Mouse (Mus musculus): ENCODE measurements around the gene Nek7.

Nek7 gene

DNA sequence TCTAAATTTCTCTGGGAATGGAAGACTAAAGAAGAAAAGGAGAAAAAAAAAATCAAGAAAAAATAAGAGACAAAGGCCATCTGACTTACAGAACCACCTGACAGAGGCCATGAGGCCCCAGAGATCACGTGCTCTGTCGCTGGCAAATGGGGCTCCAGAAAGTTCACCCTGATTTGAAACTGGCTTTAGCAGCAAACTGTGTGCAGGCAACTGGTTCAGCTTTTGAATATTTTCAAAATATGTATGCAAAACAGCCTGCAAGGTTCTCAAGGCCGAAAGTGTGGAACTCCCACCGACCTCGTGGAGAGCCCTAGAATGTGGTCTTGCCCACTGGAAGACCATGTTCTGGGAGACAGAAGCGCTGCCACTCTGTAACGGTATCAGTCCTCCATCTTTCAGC lies 11.6 kb downstream of the Nek7 start:
- DNase-seq (ENCODE audit: low spot score in 2 of 2) = no peak

DNA sequence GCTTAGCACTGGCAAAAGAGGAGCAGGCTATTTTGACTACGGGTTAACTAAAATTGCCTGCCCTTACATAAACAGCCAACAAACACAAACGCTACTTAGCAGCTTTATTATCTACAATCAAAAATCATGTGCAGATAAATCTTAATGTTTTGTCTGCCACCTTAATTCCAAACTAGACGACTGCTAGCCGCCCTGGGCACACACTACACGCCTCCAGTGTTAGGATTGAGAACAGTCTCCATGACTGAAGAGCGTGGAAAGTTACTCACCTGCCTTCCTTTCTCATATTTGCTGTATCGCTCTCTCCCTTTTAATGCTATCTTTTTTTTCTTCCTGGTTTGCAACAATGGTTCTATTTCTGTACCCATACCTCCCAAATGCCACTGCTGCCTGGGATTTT lies 12.1 kb downstream of the Nek7 start:
- DNase-seq (ENCODE audit: low spot score in 2 of 2) = no peak

DNA sequence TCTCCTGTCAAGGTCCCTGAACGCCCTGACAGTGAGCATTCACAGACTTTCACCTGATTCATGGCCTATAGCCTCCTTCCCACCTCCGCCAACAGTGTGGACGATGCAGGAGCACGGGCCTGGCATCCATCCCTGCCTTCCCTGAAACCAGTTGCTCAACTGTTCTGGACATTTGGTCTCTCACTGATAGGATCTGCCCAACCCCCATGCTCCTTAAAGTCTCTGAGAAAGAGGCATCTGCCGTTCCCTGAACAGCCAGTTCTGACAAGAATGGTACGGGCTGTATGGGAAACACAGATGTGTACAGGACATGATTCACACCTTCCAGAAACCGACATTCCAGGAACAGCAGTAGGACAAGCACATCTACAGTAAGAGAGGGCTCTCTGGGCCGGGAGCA lies 13.2 kb downstream of the Nek7 start:
- no peak for DNase-seq (ENCODE audit: low spot score in 2 of 2)

DNA sequence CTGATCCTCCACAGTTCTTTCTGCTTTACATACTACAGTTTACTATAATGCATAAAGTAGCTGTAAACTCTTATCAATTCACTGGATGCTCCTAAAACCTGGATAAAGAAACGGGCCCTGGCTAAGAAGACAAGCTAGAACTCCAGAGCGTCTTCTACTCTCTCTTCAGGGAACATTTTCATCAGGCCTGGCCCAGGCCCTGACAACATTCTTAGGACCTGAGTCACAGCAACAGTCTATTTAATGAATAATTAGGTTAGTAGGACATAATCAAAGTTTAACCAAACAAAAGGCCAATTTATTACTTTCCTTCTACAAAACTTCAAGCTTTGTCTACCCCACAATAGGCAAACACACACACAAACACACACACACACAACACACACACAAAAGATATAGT lies 15.2 kb downstream of the Nek7 start:
- DNase-seq (ENCODE audit: low spot score in 2 of 2) = no peak

DNA sequence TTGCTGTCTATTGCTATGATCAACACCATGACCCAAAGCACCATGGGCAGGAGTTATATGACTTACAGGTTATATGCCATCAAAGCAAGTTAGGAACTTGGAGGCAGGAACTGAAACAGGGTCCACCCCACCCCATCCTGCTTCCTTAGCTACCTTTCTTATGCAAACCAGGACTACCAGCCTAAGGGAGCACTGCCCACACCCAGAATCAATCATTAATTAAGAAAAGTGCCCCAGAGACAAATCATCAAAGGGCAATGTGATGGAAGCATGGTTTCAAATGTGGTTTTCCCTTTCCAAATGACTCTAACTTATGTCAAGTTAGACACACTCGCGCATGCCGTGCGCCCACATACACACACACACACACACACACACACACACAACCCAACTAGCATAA lies 16.0 kb downstream of the Nek7 start:
- no peak for DNase-seq (ENCODE audit: low spot score in 2 of 2)

DNA sequence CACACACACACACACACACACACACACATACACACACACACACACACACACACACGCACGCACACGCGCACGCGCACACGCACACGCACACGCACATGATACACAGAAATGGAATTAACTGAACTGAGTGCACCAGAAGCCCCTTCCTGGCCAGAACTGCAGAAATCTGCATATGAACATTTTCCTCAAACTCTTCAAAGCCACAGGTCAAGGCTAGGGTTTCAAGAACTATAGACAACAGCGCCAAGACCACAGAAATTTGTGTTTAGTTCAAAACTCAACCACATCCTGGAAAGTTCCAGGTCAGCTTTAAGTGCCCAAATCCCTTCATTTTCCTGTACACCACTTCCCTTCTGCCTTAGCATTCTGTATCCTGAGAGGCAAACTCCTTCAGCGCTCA lies 21.9 kb downstream of the Nek7 start:
- no peak for DNase-seq (ENCODE audit: low spot score in 2 of 2)

DNA sequence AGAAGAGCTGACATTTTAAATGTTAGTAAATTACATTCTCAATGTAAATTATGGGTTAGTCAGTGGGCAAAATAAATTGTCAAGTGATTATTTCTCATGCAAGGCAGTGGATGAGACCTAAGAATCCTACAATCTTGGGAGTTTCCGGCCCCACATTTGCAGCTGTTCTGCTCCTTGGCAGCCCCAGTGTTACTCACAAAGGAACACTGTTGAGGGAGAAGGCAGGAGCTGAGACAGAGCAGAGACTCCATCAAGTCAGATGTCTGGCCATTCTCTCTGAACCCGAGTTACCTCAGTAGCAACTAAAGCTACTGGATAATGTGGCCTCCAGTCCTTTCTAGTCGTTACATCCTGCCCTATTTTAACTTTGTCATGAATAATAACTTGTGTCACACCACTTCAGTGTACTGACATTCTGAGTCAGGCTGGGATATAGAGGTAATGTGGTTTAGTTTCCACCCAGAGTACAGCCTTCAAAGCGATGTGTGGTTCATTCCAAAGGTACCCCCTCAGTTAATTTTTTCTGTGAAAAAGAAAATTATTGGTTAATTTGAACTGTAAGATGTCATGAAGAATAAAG lies 23.7 kb downstream of the Nek7 start:
- no peak for DNase-seq (ENCODE audit: low spot score in 2 of 2)

DNA sequence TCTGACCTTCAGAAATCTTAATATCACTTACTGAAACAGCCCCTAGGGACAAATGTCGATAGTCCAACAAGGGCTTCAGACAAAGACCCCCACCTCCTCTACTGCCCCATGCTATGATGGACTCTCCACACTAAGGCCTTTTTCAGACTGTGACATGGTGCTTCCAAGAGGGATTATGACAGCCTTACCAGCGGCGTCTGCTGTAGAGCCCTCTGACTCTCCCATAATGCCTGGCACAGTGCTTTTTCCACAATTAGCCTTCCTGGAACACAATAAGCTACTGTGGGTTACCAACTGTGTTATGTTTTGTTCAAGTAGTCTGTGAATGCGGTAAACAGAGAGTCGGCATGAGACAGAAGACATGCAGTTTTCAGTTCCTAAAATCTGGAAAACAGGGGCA lies 25.0 kb downstream of the Nek7 start:
- no peak for DNase-seq (ENCODE audit: low spot score in 2 of 2)

DNA sequence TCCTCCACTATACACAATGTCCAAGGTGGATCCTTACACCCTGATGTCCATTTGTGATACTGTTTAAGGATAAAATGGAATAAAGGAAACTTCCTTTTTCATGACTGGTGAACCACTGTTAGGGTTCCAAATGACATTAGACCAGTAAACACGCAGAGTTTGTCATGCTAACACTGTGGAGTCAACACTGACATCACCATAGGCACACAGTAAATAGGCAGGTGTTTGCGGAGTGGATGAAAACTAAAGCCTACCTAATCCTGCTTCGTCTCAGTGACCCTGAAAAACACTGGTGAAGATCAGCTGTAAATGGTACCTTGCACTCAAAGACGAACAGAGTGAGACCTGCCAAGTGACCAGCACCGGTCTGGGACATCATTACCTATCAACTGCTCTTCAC lies 26.0 kb downstream of the Nek7 start:
- DNase-seq (ENCODE audit: low spot score in 2 of 2) = no peak

DNA sequence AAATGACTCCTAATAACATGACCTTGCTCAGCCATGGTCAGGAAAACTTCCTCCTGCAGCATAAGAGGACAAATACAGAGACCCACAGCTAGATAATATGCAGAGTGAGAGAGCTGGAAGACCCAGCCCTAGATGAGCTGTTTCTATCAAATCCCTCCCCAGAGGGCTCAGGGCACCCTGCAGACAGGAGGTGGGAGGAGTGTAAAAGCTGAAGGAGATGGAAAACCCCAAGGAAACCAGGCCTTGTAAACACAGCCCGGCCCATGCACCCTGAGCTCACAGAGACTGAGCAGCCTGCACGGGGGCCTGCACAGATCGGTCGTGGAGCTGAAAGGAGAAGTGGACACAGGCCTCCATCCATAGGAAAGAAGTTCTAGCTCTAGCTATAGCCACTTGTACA lies 27.5 kb downstream of the Nek7 start:
- no peak for DNase-seq (ENCODE audit: low spot score in 2 of 2)

DNA sequence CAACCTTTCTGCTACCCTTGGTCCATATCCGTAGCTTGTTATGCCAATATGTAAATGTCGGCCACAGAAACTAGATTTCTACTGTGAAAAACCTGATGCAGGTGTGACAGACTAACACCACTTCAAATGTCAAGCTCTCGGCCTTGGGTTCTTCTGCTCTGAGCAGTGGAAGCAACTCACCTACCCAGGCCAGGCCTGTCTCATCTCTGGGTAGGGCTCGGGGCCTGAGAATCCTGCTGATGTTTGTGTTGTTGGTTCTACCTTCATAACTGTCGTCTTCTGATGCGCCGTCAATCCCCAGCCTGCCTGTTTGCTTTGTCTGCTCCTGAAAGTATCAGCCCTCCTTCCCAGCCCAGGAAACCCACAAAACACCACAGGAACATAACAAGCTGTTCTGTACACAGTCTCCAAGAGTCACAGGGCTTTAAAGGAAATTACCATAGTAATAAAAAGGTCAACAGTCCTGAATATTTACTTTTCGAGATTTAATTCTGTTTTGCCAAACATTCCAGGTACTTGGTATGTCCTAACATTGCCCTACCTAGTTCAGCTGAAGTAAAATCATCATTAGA lies 29.4 kb downstream of the Nek7 start:
- no peak for DNase-seq (ENCODE audit: low spot score in 2 of 2)

DNA sequence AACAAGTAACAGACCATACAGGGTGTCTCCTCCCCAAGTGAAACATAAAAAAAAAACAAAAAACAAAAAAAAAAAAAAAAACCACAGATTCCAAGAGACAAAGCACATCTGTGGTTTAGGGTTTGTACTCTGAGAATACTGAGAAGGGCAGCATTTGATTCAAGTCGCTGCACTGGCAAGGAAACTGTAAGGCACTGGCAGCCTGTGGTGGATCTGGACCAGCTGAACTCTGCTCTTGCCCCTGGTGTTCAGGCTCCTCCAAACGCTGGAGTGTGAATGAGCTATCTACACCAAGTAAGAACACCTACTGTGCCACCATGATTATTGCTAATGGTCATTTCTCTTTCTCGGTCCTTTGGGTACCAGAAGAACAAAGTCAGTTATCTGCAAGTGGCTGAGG lies 30.8 kb downstream of the Nek7 start:
- no peak for DNase-seq (ENCODE audit: low spot score in 2 of 2)

DNA sequence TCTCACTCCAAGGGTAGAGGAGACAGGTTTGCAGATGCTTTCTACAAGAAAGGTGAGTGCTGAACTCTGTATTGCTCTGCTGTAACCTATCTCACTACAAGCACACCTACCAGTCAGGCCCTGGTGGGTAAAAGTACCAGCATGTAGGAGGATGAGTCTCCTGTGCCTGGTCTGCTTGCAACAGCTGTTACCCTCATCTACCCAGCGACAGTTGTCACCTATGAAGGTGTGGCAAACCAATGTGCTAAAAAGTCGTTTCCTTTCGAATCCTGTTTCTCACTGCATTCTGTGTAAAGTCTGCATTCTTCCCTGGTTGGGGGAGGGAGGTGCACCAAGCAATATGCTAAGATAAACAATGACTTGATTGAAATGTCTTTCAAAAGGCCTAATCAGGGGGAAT lies 32.1 kb downstream of the Nek7 start:
- no peak for DNase-seq (ENCODE audit: low spot score in 2 of 2)

DNA sequence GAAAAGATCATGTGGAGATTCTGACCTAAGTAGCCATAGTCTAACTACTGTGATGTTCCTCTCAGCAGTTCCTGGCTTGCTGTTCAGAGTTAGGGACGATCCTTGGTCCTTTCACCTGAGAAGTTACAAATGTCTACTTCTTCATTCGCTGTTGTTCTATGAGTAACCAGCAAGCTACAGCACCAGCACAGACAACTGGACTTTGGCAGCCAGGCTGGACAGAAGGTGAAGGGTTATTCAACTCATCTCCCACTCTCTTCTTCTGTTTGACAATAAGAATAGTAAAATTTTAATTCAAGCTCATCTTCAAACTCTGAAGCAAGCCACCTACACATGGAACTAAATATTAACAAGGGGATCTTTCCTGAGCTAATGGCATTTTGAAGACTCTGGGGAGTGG lies 33.0 kb downstream of the Nek7 start:
- no peak for DNase-seq (ENCODE audit: low spot score in 2 of 2)

DNA sequence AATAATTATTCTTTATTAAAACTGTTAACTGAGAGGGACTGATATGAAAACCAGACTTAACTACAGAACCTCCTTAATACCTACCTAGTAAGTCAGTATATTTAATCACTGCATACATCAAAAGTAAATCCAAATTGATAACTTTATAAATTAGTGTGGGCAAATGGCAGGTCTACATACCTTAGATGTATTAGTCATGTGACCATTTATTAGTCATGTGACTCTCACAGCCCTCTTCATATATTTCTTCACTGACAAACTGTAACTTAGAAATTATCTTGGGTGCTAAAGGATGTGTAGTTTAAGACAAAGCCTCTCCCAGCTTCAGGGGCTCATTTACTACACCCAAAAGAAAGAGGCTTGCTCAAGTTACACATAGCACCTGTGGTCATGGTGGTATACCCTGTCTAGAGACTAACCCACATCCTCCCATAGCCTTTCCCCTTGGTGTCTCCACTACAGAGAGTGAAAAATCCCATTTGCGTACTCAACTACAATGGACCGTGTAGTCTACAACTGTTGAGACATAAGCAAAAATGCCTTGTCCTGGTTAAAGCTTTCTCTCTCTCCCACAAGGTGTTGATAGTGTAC lies 35.4 kb downstream of the Nek7 start:
- no peak for DNase-seq (ENCODE audit: low spot score in 2 of 2)

DNA sequence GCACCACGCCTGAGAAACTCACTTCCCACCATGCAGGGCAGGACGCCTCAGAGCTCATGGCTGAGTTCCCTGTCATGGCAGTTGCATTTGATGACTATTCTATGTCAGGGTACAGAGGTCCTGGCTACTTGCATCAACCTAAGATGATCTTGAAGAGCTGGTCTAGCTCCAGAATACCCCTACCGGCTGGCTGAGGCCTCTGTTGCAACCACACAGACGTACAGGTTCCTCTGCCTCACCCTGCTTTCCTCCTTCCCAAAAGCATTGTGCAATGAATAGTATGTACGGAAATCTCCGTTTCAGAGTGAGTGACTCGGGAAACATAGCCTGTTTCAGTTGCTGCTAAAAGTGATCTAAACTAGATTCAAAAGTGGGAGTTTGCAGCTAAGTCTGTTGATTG lies 37.7 kb downstream of the Nek7 start:
- no peak for DNase-seq (ENCODE audit: low spot score in 2 of 2)

DNA sequence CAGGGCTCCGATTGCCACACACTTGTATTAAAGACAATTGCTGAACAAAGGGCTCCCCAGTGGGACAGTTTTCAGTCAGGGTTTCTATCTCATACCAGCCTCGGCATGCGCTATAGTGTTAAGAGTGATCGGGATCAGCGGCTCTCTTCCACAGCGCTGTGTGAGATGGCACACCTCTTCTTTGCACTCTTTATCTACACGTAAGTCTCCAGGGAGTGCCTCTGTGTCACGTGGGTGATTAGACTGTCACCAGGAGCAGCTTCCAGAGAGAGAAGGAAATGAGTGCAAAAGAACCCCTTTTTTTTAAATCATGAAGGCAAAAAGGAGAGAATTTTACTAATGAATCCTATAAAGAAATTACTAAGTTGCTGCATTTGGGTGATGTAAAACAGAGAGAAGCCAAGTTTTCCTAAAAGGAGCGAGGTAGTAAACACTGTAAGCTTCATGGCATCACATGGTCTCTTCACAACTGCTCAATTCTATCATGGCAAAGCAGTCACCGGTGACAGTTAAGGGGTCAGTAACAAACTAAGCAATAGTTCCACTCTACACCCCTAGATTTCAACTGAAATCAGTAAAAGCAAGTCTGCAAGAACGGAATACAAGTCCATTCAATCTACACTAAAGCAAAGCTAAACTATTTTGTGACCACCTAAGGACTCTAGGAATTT lies 40.0 kb downstream of the Nek7 start:
- no peak for DNase-seq (ENCODE audit: low spot score in 2 of 2)

DNA sequence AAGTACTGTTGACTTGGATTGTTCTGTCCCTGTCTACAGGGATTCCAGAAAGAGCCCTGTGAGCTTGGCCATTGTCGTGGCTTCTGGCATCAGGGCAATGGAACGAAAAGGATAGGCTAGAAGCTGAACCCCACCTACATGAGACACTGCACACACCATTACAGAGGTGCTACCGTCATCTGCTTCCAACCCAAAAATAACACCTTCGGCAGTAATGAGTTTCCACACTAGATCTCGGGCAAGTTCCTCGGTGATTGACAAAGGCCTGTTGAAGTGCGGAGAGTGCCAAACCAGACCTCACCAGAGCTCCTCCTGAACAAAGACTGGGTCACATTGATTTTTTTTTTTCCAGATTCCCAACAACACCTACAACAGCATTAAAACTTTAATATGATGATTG lies 40.7 kb downstream of the Nek7 start:
- DNase-seq (ENCODE audit: low spot score in 2 of 2) = no peak

DNA sequence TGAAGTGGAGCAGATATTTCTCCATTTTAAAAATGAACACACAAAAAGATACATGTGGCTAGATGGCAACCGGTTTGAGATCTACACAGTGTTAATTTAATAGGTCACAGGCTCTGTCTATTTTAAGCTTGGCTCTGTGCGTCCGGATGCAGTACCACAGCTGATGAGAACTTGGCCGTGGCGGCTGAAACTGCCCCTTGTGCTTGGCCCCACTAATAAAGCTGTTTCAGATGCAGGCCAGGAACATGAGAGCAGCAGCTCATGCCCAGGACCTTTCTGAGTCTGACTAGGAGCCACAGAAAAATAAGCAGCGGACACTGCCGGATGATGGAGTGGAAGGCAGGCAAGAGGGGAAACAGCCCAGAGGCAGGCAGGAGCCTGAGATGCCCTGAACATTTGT lies 43.1 kb downstream of the Nek7 start:
- DNase-seq (ENCODE audit: low spot score in 2 of 2) = peak in 1 of 2 experiments; percentile 21

DNA sequence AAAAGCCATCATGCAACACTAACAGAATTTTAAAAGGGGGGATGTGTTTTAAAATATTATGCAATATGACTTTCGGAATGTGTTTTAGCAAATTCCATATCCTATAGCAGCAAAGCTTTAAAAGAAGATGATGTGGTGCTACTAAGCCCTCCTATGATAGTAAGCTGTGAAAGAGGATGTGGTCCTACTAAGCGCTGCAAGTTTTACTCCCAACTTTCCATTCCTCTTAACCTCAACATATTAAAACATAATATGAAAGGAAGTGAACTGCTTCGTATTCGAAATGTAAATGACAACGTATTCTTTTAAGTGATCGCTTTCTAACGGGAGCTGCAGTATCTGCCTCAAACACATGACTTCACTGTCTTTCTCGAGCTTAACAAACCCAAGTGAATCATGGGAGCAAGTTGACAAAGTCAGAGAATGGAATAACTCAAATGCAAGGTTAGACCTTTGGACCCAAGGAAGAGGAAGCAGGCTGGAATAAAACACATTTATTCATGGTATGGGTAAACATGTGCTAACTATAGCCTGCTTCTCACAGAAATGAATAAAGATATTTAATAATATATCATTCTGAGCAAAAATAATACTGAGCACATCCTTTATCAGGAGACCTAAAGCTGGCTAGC lies 43.8 kb downstream of the Nek7 start:
- DNase-seq (ENCODE audit: low spot score in 2 of 2) = no peak

DNA sequence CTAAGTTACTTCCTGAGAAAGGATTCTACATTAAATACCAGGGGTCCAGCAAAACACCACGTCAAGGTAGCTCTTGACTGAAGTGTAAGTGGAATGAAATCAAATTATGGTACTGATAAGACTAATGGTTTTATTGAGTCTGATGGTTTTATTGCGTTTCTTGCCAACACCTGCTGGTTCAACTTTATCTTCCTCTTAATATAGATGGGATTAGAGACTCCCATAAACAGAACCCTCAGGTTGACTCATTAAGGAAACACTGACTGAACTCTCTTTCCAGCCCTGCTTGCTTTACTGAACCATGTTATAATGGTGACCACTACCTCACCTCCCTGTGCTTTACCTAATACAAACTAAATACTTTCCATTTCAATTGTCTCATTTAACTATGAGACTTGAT lies 44.3 kb downstream of the Nek7 start:
- DNase-seq (ENCODE audit: low spot score in 2 of 2) = no peak

DNA sequence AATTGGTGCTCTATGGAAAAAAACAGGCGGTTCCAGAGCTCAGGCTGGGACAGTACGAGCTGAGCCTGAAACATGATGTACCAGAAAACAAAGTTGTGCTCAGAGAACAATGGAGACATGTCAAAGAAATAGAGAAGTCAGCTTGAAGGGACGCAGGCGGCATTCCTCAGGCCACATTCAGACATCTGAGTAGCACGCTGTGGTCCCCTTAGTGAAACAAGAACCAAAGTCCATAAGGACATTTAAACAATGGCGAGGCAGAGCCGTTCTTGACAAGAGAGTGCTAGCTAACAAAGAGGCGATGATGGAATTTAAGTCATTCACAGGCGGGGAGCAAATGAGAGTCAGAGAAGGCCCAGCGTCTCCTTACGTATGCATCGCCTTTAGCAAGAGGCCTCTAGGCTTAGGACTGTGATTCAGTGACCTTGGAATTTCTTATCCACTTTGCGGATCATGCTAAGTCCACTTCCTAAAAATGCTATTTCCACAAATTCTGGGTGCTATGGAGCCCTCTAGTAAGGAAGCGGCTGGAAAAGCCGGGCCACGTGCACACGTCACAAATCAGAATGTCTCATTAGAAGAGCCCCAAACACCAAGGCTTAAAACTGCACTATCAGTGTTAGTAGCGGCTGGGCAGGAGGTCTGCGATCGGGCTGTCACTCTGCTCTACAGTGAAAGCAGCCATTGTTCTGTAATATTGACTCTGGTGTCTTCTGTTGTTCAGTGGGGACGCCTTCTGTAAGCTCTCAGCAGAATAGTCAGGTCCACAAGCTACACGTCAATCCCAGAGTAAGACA lies 48.2 kb downstream of the Nek7 start:
- no peak for DNase-seq (ENCODE audit: low spot score in 2 of 2)

All from cerebellum, postnatal 4 days (tissue).